Mouse (Mus musculus): ENCODE results near the gene Lyzl6.

DNA sequence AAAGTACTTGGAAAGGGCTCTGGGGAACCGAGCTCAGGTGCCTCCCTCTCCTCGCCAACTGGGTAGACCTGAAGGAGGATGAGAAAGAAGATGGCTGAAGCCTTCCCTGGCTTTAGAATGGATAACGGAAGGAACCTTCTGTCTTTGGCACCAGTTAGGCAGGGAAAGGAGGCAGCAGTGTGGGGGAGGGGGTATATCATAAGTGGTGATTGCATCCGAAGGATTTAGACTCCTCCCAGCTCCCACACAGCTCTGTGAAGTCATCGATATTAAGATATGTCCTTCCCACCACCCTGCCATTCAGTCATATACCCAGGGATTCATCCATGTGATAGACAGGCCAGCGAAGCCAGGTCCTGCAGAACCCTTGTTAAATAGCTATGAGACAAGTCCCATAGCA, 12.7 kb upstream of the Lyzl6 start:
- TF ChIP-seq EP300 (IDR thresholded peaks at IDR 0.05; ENCODE audit: low read depth) = no peak
- TF ChIP-seq CTCF (IDR thresholded peaks at IDR 0.05; ENCODE audit: low read depth) = no peak
